Mouse (Mus musculus) spleen, adult 18-20 months (tissue): ENCODE measurements around the gene Cdkl1.
A peak's percentile ranks its signal among the peaks of the same experiment; 100 is the strongest.

Experiments
- DNase-seq, 2 experiments: peaks; one replicate each; pipeline ENCODE4 v3.0.0; 2022; ENCODE audit warnings: mixed read lengths in 2 of 2

Cdkl1 gene

DNA sequence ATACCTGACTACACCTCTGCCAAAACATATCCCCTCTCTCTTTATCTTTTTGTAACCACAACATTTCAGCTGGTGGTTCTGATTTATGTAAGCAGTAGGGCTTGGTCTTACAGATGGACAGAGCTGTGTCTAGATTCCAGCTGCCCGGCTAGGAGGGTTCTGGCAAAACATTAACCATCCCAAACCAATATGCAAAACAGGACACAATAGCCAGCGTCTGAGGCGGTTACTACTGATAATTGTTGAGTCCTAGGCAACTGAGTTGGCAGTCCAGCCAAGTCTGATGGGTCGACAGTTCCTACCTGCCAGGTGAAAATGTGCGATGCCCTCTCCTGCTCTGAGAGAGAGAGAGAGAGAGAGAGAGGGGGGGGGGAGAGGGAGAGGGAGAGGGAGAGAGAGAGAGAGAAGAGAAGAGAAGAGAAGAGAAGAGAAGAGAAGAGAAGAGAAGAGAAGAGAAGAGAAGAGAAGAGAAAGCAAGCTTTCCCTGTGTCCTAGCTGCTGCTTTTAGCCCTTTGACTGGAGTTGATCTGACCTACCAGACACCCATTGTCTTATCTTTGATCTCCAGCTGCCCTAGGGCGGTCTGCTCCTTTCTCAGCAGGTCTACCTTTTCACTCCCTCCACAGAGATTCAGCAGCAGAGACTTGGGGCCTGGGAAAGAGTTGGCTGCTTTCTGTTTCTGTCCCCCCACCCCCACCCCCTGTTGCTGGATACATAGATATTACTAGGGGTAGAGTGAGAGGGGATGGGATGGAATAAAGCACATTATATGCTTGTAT, 7.6 kb downstream of the Cdkl1 start:
- no peak for DNase-seq

- DNase-seq, result no peak
Measured at GRCm38 (mm10) chr12:69781935-69782650, 9.0 kb downstream of the Cdkl1 start.

DNA sequence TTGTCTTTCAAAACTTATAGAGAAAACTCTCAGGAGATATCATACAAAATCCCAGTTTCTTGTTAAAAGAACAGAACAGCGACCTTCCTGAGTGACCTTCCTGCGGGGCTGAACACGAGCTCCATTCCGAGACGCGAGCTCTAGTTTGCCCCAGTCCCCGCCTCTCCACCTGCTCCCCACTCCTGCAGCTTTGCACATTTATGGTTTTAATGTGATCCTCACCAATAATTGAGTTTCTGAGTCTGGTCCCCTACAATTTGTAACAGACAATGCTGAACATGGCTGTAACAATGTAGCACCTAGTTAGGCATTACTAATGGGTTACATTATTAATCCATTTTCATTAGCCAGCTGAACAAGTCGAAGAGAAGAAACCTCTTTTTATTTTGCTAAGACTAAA, 9.6 kb downstream of the Cdkl1 start:
- DNase-seq, result no peak

DNA sequence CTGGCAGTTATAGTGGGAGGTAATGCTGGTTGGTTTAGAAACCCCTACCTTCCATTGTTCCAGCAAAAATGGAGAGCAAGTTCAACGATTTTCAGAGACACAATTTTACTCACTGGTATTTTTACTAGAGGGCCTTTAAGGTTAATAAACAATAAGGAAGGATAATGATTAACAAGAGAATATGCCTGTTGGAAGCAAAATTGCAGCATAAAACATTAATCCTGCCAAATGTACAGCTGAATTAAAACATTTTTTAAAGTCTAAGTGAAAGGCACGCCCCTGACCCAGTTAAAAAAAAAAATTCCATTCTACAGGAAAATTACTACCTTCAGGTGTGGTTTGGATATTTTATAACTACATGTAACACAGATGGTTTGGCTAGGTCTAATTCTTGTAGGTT, 13.1 kb downstream of the Cdkl1 start:
- no peak for DNase-seq

- DNase-seq, result no peak
Measured at GRCm38 (mm10) chr12:69777341-69777730, 13.7 kb downstream of the Cdkl1 start.

- DNase-seq, result peak in 1 of 2 experiments; percentile 34
Measured at GRCm38 (mm10) chr12:69776607-69777340, 14.3 kb downstream of the Cdkl1 start.

- no peak for DNase-seq
Measured at GRCm38 (mm10) chr12:69768841-69769240, 22.2 kb downstream of the Cdkl1 start.

DNA sequence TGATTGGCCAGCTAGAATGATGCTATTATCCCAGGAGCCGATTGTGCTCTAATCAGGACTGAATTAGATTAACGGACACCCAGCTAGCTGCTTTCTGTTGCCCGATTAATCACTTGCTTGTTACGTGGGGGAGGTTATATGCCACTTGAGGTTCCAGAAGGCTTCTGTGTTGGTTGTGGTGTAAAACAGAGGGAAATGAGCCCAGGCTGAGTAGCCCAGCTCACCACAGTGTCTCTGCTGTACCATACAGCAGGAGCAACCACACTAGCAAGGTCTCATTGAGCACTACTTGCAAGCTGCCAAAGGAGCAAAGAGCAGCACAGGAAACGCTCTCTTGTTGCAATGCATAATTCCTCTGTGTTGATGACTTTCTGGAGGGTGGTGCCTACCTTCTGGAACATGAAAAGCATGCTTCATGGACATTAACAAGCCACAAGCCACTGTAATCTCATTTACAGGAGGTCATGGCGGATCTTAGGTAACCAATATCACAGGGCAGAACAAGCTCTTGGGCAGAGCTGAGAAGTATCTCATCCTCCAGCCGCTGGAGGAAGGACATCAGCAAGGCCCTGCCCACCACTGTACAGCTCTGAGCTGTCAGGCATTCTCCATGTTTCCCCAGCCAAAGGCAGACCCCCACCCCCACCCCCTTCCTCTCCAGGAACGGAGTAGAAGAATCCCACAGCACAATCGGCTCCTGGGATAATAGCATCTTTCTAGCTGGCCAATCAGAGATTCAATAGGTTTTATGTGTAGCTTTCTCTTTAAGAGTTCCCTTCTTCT, 23.4 kb downstream of the Cdkl1 start:
- no peak for DNase-seq

DNA sequence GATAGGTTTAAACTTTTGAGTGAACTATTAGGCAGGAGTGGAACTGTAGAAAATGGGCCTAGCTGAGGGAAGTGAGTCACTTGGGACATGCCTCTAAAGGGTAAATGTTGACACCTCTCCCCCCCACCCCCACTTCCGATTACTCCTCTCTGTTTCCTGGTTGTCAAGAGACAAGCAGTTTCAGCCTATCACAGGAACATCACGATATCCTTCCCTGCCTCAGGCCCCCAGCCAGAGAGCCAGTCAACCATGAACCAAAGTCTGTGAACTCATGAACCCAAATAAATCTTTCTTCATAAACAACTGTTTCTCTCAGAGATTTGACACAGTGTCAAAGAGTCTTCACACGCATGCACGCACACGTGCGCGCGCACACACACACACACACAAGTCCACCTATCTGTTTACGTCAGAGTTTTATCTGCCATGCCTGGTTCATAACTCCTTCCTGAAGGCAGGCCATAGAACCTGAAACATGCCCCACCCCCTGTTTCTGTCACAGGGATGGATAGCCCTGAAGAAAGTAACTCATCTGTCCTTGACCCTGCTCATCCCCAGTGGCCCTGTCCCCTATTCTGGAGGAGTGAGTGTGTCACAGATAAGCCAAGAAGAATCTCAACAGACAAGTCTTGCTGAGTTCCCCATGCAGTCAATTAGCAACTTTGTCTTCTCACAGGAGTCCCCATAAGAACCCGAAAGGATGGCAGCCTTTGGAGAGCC, 24.7 kb downstream of the Cdkl1 start:
- DNase-seq, result no peak

DNA sequence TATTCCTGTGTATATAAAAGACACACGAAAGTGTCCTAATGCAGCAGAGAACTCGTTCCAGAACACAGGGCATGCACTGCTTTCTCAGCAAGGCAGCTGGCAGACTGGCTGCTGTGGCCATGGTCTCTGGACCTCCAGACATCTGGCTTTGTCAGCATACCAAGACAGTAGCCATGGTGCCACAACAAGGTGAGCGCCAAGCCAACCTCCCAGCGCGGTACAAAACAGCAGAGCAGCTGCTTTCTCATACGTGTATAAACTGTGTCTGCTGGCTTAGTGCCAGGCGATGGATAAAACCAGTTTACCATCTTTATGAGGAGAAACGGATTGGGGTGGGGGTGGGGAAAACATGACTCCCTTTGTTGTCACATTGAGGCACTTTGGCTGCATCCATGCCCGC, 25.5 kb downstream of the Cdkl1 start:
- no peak for DNase-seq

DNA sequence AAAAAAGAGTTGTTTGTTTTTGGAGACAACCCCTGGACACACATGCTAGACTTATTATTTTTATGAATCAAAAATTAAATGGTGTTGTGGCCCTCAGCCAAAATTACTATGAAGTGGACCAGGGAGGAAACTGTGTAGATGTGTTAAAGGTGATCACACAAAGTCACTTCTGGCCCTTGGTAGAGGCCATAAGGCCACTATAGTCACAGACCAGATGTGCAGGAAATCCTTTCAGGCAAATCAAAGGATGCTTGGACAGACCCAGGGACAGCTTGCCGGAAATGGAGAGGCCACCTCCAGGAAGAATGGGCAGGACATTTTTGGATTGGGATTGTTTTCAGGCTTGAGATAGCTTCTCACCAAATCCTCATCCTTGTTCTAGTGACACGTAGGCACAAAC, 29.5 kb downstream of the Cdkl1 start:
- no peak for DNase-seq

- no peak for DNase-seq
Measured at GRCm38 (mm10) chr12:69760743-69761406, 30.2 kb downstream of the Cdkl1 start.

GRCm38 (mm10) chr12:69760014-69760413, 31.1 kb downstream of the Cdkl1 start:
- no peak for DNase-seq

DNA sequence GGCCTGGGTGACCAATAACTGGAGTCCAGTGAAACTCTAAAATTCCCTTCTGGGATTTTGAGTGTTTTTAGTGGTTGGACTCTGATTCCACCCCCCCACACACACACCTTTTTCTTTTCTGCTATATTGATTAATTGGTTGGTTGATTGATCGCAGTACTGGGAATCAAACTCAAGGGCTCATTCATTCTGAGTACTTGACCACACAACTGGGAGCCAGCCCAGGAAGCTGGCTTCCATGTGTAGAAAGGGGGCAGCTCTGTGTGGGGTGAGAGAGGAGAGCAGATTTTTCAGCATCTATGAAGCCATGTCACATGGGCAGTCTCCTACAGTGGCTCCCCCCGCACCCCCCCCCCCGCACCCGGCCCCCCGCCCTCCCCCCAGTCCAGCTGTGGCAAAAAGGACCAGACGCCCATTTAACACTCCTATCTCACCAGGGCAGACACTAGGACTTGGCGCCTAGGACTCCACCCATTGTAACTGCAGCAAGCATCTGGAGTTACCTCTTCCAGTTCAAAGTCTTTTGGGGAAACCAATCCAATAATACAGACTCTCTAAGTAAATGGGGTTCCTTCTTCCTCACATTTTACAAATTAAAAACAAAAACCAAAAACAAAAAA, 31.7 kb downstream of the Cdkl1 start:
- no peak for DNase-seq

- DNase-seq, result no peak
Measured at GRCm38 (mm10) chr12:69758221-69759185, 32.6 kb downstream of the Cdkl1 start.

- peak; percentile 67 to 77 for DNase-seq
Measured at GRCm38 (mm10) chr12:69757418-69758141, 33.5 kb downstream of the Cdkl1 start.

GRCm38 (mm10) chr12:69756015-69756414, 35.1 kb downstream of the Cdkl1 start:
- no peak for DNase-seq

GRCm38 (mm10) chr12:69753936-69754335, 37.1 kb downstream of the Cdkl1 start:
- DNase-seq, result no peak

GRCm38 (mm10) chr12:69751864-69752341, 39.2 kb downstream of the Cdkl1 start:
- DNase-seq, result no peak
